Mouse (Mus musculus) kidney, adult 2 months (tissue): Measurements from ENCODE around the gene Ttll13.

Experiments
- CTCF ChIP-seq: fragments of 200-500 bp; conservative IDR thresholded peaks from 2 replicates; pipeline ENCODE4 v1.5.1; 2011; ENCODE audit warnings: low read depth, mild to moderate bottlenecking, control low read depth, low read length, moderate library complexity, mixed read lengths; ENCODE audit not compliant: insufficient read depth, insufficient read length
- POLR2A ChIP-seq: fragments of 200-500 bp; IDR thresholded peaks from one replicate; pipeline ENCODE4 v1.6.1; 2011; ENCODE audit warnings: low read depth, low read length, control low read depth

DNA sequence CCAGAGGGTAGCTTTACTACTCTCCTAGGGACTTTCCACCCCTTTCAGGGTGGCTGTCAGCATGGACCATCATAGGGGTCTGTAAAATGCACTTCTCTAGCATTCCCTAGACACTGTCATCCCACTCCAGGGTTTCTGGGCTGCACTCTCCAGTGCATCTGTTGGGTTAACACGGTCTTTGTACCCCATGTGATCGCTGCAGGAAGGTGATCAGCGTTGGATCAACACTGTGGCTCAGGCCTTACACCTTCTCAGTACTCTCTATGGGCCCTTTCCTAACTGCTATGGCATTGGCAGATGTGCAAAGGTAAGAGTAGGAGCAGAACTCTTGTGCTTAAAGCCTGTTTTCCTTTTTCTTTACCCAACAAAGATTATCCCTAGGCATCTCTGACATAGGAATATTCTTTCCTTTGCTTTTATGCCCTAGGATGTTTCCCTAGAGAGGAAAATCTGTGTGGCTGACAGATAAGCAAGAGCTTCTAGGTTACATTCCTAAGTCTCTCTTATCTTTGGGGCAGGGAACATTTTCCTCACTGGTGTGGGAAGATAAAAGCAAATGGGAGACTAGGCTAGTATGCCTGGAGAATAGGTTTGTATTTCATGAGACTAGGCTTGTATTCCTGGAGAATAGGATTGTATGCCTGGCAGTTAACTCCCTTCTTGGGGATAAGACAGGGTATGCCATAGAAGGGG lies 37.2 kb downstream of the Ttll13 start:
- TF ChIP-seq CTCF (no peak), POLR2A (no peak)
